10 mouse cellular contexts compared by ENCODE assay signal in genomic region chr16:93717299-93717703, GRCm38 (mm10). TPM values are rescaled to one million over a fixed set of nuclear protein-coding genes. Genes with fewer than 3 reads are reported as not detected.
DNase-seq lines count a peak whose midpoint lies in the region; ATAC-seq and TF ChIP-seq lines count a peak whose summit lies in the region.
"Had no signal": no experiment of that assay in that cellular context is flagged by ENCODE, and none has a peak within 500 bp of the region (broad histone marks: within the 10 kb centered on the region; RNA-seq: fewer than 3 reads in every experiment).

No protein-coding gene starts in this region.

- H3K27ac ChIP-seq in embryonic facial prominence, embryonic 14.5 days (replicated peaks; ENCODE audit: low read depth, low read length) = no peak overlapping the region
- no peak overlapping the region for H3K27ac ChIP-seq in heart, embryonic 11.5 days (ENCODE audit: low read depth, low read length)
- H3K27ac ChIP-seq in small intestine, adult 2 months (ENCODE audit: insufficient read depth, low read depth, low read length) = 0 out of 2 replicates have a peak overlapping the region, but pooled peaks have one; percentile 0
- H3K27ac ChIP-seq: kidney, postnatal 0 days had no signal

- H3K27me3 ChIP-seq in embryonic facial prominence, embryonic 14.5 days (replicated peaks; ENCODE audit: control insufficient read depth, insufficient read depth, low read length) = 0 out of 2 replicates have a peak, but pooled peaks cover 10% of the 10 kb centered on the region
- peaks cover 4% of the 10 kb centered on the region; the same call in 1 of the 2 replicates for H3K27me3 ChIP-seq in heart, embryonic 11.5 days (ENCODE audit: control insufficient read depth, insufficient read depth, low read length)
- H3K27me3 ChIP-seq in small intestine, adult 2 months (ENCODE audit: control insufficient read depth, insufficient read depth, low read length) = no peaks in the 10 kb centered on the region
- H3K27me3 ChIP-seq: Patski had no signal

- peaks cover 5% of the 10 kb centered on the region; the same call in 1 of the 2 replicates for H3K4me1 ChIP-seq in embryonic facial prominence, embryonic 14.5 days (ENCODE audit: control insufficient read depth, insufficient read depth, low read length)
- peaks cover 13% of the 10 kb centered on the region for H3K4me1 ChIP-seq in heart, embryonic 11.5 days (ENCODE audit: control insufficient read depth, insufficient read depth, low read length)
- H3K4me1 ChIP-seq in small intestine, adult 2 months (ENCODE audit: control insufficient read depth, insufficient read depth, insufficient read length, low read length) = peaks cover 8% of the 10 kb centered on the region

- peak; percentile 20; the same call in 1 of the 2 replicates for ATAC-seq in embryonic facial prominence, embryonic 14.5 days (ENCODE audit: low read depth)
- peak; percentile 66 for ATAC-seq in heart, embryonic 11.5 days (replicated peaks; ENCODE audit: insufficient number of reproducible peaks, low FRiP score, low TSS enrichment)
- ATAC-seq: Patski had no signal

- no peaks in the 10 kb centered on the region for H3K36me3 ChIP-seq in embryonic facial prominence, embryonic 14.5 days (ENCODE audit: control insufficient read depth, insufficient read depth, low read length)
- H3K36me3 ChIP-seq in heart, embryonic 11.5 days (ENCODE audit: control insufficient read depth, insufficient read depth, low read length) = no peaks in the 10 kb centered on the region; the same call in 1 of the 2 replicates
- peaks cover 20% of the 10 kb centered on the region for H3K36me3 ChIP-seq in small intestine, adult 2 months (ENCODE audit: control insufficient read depth, insufficient read depth, low read length)

- 29% methylated on average over 5 of the region's 5 CpGs for WGBS in embryonic facial prominence, embryonic 14.5 days
- 17% methylated on average over 5 of the region's 5 CpGs for WGBS in heart, embryonic 11.5 days (ENCODE audit: insufficient replicate concordance)
- 38% methylated on average over 5 of the region's 5 CpGs for WGBS in small intestine, adult 2 months

- no peak overlapping the region for H3K4me2 ChIP-seq in embryonic facial prominence, embryonic 14.5 days (ENCODE audit: low read depth, low read length)
- no peak overlapping the region for H3K4me2 ChIP-seq in heart, embryonic 11.5 days

- H3K9me3 ChIP-seq in embryonic facial prominence, embryonic 14.5 days (ENCODE audit: control insufficient read depth, low read length) = no peaks in the 10 kb centered on the region
- no peaks in the 10 kb centered on the region for H3K9me3 ChIP-seq in heart, embryonic 11.5 days (replicated peaks; ENCODE audit: control insufficient read depth, low read length)

- no peak overlapping the region for H3K4me3 ChIP-seq in embryonic facial prominence, embryonic 14.5 days (ENCODE audit: low read depth, low read length)
- H3K4me3 ChIP-seq in heart, embryonic 11.5 days (ENCODE audit: low read depth, low read length) = no peak overlapping the region
- H3K4me3 ChIP-seq in small intestine, adult 2 months (ENCODE audit: low read depth, low read length) = no peak overlapping the region

- H3K9ac ChIP-seq in embryonic facial prominence, embryonic 14.5 days (ENCODE audit: low read depth, low read length) = no peak overlapping the region
- no peak overlapping the region; the same call in 1 of the 2 replicates for H3K9ac ChIP-seq in heart, embryonic 11.5 days (ENCODE audit: low read depth, low read length)

- TF ChIP-seq CTCF in small intestine, adult 2 months (IDR thresholded peaks at IDR 0.05; ENCODE audit: extremely low read depth, insufficient read length, insufficient replicate concordance, low read depth, low read length) = no peak

- no peak for TF ChIP-seq POLR2A in small intestine, adult 2 months (IDR thresholded peaks at IDR 0.05; ENCODE audit: low read depth, low read length)

- peak; percentile 23 for DNase-seq in 3T3-L1 (ENCODE audit: low read depth, low spot score)
- DNase-seq in adrenal gland, postnatal 14 days = peak; percentile 80
- DNase-seq in embryonic facial prominence, embryonic 14.5 days (ENCODE audit: low spot score) = peak; percentile 23
- peak; percentile 65 to 73 for DNase-seq in layer of hippocampus, postnatal 36 days
- DNase-seq in mesoderm, embryonic 11.5 days (ENCODE audit: low read depth, low spot score) = peak; percentile 35
- DNase-seq in kidney, adult 9 months = no peak

RNA-seq across cellular contexts. Expression of gene Dop1b, which starts 5.6 kb away (rescaled TPM):
- total RNA-seq in adrenal gland, postnatal 14 days (2021) = 24.1 and 24.5 TPM in 2 replicates
- polyA plus RNA-seq in embryonic facial prominence, embryonic 14.5 days (2014; fragmentation: Nextera tagmentation; extraction: Ambion mirVana) = 13.4 and 14.0 TPM in 2 replicates
- 5.6 and 6.3 TPM in 2 replicates for polyA plus RNA-seq in heart, embryonic 11.5 days (2014; fragmentation: Nextera tagmentation; extraction: Ambion mirVana)
- 100 to 1,000 TPM; 104 to 114 TPM for total RNA-seq in layer of hippocampus, postnatal 36 days (2021)
- polyA plus RNA-seq in small intestine, adult 2 months (2012; rRNA removed) = 42.9 and 94.1 TPM in 2 replicates

RNA-seq across cellular contexts. Expression of gene Cbr3, which starts 34.3 kb away (rescaled TPM):
- total RNA-seq in adrenal gland, postnatal 14 days (2021) = 8.3 and 9.8 TPM in 2 replicates
- polyA plus RNA-seq in embryonic facial prominence, embryonic 14.5 days (2014; fragmentation: Nextera tagmentation; extraction: Ambion mirVana) = 11.7 and 15.9 TPM in 2 replicates
- 0.25 and 0.36 TPM in 2 replicates for polyA plus RNA-seq in heart, embryonic 11.5 days (2014; fragmentation: Nextera tagmentation; extraction: Ambion mirVana)
- total RNA-seq in layer of hippocampus, postnatal 36 days (2021) = 10 to 100 TPM; 18.2 to 19.8 TPM
- 4.0 and 39.0 TPM in 2 replicates for polyA plus RNA-seq in small intestine, adult 2 months (2012; rRNA removed)
